Mouse (Mus musculus): ENCODE data around the gene Uroc1.

Uroc1 gene

DNA sequence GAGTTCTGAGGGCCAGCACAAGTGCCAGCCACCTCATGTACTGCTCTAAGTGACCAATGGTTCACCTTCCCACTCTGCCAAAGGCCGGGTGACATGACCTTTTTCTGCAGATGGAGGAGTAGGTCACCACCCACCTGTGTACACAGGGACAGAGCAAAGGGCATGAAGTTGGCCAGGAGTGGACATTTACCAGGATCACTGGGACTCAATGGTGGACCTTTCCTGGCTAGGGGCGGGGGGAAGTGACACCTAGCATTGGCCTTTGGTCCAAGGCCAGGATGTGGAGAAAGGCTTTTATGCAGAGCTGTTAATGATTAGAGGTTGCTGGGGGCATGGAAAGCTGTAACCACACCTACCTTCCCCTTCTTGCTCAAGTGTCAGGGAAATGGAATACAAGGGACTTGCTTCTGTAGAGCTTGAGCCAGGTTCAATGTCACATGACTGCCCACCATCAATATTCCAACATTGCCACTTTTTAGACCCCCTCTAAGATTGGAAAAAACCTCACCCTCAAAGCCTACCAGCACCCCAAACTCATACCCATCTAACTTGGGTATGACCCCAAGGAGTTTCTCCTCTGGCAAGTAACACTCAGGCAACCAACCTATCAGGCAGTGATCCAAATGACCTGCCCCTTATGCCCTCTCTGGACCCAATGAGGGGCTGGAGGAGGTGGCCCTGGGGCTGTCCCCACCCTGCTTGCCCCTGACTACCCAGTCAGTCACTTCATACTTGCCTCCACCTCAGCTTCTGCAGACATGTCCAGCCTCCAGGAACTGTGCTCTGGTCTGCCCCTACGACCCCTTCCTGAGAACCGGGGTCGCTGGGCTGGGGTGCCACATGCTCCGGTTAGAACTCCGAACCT lies at the start of gene Uroc1:
TSS of gene Uroc1 (plus strand) at position 724 of the 865 bp plus-strand sequence.
- no peak for DNase-seq (ENCODE audit: low spot score in 2 of 2)

DNA sequence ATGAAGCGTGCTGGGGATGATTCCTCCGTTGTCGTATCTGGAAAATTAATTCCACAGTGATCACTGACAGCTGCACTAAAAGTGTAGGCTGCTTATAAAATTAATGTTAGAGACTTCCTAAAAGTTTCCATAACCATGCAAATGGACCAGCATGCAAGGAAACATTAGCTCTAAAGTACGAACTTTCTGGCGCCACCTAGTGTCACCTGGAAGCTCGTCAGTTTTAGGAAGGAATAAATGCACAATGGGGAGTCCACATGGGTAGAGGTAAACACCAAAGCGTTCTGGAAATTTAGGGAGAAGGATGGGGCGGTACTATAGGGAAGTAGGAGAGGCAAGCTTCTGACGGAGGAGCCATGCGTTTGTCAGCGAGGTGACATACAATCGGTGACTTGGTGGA lies 44.8 kb upstream of the Uroc1 start:
- DNase-seq (ENCODE audit: low spot score in 2 of 2) = no peak

DNA sequence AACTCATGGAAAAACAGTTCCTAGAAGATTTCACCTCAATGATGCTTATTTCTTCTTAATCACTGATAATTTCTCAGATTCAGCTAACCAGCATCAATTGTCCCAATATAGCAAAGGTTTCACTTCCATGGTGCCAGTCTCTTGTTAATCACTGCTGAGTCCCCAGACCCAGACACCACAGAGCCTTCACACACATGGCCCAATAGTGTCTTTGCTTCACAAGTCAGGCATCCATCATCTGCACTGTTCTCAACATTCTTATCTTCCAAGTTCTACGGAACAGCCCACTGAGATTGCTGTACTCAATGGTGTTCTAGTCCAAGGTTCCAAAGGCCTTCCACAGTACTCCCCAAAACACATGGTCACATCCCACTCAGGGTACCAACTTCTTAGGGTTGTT lies 32.2 kb upstream of the Uroc1 start, which contains the start of gene BC048671:
TSS of gene BC048671 (plus strand) at position 301 of the 400 bp plus-strand sequence.
- no peak for DNase-seq (ENCODE audit: low spot score in 2 of 2)

DNA sequence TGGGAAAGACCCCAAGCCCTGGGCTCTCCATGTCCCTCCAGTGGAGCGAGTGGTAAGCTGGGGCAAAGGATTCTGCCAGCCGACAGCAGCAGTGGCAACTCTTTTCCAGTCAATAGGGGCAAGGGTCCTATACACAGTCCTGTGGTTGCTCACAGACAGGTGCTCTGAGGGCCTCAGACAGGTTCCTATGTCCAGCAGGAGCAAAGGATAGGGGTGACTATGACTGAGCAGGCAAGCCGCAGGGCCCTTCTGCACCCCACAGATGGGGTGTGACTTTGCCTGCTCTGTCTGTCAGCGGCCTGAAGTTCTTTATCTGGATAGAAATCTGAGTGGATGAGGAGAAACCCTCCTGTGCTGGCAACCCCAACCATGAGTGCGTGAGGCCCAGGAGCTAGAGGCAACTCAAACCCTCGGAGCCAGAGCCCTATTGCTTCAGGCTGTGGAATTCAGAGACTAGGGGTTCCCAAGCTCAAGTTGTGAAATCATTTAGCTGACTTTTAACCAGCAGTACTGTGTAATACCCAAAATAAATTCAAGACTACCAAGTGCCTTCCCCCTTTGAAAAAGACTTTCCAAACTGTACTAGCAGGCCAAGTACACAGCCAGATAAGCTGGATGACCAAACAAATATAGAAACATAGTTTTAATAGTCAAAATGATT lies 26.6 kb upstream of the Uroc1 start:
- no peak for DNase-seq (ENCODE audit: low spot score in 2 of 2)

DNA sequence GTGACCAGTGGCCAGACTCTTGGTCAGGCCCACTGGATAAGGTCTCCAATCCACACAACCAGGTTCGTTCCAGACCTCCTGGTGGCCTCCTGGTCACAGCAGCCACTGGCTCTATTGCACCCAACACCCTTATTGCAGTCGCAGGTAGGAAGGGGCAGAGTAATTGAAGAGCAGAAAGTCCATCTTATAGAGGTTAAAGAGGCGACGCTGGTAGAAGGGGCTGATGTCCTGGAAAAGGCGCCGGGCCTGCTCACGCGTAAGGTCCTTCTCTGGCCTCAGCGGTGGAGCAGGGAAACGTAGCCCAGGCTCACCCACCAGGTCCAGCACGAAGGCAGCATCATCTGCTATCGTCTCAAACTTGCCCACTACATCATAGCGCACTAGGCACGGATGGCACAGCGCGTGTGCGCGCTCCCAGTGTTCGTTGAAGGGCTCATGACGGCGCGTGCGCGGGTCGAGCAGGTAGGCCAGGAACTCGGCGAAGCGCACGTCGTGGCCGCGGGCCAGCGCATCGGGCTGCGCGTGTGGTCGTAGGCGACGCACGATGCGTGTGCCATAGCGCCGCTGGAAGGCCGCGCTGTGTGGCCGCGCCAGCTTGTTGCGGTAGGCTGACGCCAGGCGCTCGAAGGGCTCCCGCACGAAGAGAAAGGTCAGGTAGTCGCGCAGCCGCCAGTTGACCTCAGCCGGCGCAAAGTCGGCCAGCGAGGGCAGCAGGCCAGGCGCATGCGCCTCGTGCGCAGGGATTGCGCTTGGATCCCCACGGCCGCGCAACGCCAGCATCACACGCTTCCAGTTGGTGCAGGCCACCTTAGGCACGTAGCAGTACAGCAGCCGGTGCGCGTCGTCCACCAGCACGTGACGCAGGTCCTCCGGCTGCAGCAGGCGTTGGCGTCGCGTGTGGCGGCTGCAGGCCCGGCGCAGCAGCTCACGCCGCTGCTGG lies 24.0 kb upstream of the Uroc1 start:
- DNase-seq (ENCODE audit: low spot score in 2 of 2) = no peak

DNA sequence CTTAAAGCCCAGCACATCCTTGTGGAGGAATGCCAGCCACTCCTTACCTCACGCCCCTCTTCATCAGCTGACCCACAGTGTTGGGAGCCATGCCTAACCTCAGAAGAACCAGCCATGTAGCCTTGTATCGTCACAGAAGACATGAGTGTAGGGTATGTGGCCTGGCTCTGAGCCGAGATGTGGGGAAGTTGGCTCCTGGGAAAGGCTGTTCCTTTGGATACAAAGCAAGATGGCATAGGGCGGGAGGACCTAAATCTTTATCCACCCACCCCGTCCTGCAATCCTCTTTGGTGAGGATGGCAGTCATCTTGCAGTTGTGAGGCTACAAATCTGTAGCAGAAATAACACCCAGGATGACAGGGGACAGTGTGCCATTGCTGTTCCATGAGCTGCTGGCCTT lies 17.1 kb upstream of the Uroc1 start:
- DNase-seq (ENCODE audit: low spot score in 2 of 2) = no peak

DNA sequence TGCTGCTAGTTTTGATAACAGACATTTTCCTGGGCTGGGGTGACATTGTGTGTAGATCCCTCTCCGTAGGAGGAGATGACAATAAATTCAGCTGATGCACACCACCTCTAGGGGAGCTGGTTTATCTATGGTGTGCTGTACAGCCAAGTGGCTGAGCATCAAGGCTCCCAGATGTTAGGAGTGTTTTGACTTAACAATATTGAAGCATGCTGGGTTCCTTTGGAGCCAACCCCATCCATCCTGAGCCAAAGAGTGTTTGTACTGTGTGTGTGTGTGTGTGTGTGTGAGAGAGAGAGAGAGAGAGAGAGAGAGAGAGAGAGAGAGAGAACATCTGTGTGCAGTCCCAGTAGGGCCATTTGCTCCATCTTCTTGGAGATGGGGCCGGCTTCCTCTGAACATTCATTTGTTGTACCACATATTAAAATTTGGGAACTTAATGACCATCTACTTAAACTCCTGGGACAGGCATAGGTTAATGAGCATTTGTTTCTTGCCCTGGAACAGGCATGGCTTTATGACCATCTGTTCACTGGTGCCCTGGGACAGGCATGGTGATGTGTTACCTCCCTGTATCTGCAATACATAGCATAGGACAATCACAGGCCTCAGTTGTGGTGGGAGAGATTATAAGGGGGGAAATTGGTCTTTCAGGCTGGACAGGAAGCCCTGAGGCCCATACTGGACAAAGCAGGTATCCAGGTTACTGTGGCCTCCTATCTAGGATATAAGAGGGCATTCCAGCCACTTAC lies 15.4 kb upstream of the Uroc1 start:
- no peak for DNase-seq (ENCODE audit: low spot score in 2 of 2)

DNA sequence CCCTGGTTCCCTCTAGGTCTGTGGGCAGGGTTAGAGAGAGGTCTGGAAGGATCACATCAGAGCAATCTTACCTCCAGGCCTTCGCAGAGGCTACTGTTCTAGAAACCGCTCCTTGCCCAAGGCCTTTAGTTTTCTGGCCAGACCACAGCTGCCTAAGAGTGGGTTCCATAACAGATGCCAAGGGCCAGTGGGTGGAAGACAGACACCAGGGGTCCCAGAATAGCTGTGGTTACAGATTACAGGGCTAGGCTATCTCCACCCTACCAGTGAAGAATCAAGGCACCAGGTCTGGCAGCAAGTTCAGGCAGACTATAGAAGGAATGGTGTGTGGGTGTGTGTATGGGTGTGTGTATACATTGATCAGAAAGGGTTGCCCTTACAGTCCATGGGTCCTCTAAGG lies 14.1 kb upstream of the Uroc1 start:
- DNase-seq (ENCODE audit: low spot score in 2 of 2) = no peak

DNA sequence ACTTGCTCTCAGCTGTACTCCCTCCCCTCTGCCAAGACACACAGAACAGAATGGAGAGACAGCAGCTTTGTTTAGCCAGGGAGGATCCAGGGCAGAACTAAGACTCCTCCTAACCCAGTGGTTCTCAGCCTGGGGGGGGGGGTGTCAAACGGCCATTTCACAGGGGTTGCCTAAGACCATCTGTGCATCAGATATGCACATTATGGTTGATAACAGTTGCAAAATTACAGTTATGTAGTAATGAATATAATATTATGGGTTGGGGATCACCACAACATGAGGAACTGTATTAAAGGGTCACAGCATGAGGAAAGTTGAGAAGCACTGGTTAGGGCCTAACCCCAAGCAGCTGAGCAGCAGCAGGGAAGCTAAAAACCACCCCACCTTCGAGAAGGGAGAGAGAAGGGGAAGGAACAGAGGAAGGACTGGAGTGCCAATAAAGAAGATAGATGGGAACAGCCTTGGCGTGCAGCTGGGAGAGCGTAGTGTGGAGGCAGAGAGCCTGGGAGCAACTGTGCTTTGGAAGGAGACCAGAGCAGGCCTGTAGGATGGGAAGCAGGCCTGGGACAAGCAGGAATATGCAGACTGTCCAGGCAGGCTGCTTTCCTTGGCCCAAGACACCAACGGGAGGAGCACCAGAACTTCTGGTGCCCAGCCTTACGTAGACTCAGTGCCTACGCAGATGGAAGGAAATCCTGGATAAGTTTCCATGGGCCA lies 13.5 kb upstream of the Uroc1 start:
- no peak for DNase-seq (ENCODE audit: low spot score in 2 of 2)

DNA sequence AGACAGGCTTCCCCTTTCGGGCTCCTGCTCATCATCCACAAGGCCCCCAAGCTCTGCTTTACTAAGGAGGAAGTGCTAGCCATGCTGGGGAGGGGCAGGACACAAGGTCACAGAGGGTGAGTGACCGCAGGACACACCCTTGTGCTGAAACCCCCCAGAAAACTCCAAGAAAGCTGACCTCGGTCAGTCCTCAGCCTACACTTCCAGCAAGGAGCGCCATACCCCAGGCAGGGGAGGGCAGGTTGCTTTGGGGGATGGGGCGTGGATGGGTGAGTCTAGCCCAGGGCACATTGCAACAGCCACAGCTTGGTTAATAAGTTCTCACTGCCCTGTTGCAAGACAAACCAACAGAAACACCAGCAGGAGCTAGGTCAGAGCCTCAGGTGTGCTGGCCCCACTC lies 12.7 kb upstream of the Uroc1 start:
- no peak for DNase-seq (ENCODE audit: low spot score in 2 of 2)

DNA sequence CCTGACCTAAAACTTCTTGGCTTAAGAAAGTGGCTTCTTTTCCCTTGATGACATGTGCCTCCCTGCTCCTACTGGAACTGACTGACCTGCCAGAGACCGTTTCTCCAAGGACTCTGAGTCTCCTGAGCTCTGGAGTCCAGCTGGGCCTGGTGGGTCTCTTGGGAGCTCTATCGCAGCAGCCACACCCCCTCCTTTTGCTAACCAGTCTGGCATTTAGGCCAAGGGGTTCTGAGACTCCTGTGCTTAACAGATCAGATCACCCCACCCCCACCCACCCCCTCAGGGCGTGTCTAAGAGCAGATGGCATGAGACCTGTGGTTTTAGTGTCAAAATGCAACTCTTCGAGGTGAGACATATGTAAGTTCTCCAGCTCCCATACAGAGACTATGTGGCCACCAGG lies 11.3 kb upstream of the Uroc1 start:
- no peak for DNase-seq (ENCODE audit: low spot score in 2 of 2)

DNA sequence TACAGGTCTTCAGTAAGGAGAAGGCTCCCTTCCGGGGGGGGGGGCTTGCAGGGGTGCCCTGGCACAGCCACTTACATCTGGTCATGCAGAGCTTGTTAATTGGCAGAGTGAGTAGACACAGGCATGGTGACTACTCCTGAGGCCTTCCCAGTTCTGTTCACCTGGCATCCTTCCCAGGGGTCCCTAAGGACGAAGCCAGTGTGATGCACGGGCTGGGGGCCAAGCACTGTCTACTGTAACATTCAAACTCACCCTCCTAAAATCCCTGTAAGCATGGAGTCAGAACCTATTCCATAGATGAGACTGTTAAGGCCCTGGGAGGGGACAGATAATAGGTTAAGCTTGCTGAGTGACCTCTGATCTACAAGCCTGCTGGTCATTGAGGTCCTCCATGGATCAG lies 9.1 kb upstream of the Uroc1 start:
- DNase-seq (ENCODE audit: low spot score in 2 of 2) = no peak

DNA sequence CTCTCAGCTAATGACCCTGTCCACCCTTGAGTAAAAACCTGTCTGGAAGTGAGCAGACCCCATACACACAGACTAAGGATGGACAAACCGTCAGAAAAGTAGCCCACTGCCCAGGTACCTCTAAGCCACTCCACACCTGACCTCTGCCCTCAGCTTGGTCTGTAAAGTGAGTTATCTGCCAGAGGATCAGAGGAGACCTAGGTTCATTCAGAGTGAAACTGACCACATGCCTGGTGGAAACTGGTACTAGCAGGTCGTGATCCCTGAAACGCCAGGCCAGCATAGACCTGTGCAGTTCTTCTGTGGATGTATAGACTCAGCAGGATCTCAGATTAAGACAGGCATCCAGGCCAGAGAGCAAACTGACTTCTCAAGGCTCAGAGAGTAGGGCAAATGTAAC lies 8.6 kb upstream of the Uroc1 start:
- no peak for DNase-seq (ENCODE audit: low spot score in 2 of 2)

DNA sequence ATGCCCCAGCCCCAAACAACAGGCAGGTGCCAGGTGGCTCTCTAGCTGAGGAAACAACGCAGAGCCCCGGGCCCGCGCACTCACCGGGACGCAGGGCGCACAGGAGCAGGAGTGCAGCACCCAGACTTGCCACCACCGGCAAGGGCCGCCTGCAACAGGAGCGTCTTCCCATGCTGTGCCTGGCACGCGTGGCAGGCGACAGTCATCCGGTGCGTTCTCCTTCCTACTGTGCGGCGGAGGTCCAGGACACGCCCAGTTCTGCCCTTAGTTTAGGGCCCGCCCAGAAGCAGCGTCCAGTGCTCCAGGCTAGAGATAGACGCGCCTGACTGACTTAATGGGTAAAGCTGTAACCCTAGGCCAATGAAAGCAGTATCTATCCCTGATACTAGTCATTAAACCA lies 8.1 kb upstream of the Uroc1 start, which contains the start of gene Chst13:
TSS of gene Chst13 (minus strand) at position 195 of the 400 bp plus-strand sequence.
- no peak for DNase-seq (ENCODE audit: low spot score in 2 of 2)

DNA sequence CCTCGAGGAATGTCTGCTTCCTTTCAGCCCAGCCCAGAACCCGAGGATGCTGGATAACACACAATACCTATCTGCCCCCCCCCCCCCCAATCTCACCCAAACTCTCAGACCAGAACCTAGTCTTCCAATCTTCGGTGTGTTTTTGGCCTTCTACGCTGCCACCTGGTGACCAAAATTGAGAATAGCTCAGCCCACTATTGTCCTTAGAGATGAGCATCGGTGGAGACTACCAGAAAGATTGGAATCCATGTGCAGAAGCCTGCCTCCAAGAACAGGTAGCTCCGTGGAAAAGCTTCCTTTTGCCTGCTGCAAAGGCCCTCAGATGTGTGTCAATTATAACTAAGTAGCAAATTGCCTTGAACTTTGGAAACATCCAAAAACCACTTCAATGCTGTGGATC lies 5.4 kb upstream of the Uroc1 start:
- DNase-seq (ENCODE audit: low spot score in 2 of 2) = no peak

DNA sequence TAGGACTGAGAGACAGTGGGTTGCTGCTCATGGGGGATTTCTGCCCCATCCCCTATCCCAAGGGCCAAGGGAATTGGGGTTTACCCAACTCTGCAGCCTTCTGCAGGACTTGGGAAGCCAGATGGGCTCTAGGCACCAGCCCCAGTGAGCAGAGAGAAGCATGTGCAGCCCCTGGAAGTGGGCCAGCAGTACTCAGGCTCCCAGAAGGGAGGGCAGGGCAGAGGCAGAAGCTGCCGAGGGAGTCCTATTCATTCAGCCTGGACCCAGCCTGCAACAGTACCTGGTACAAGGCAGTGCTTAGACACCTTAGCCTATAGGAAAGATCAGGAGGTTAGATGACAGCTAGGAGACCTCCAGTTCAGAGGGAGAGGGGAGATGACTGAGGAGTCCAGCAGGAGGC lies 3.1 kb upstream of the Uroc1 start:
- no peak for DNase-seq (ENCODE audit: low spot score in 2 of 2)

DNA sequence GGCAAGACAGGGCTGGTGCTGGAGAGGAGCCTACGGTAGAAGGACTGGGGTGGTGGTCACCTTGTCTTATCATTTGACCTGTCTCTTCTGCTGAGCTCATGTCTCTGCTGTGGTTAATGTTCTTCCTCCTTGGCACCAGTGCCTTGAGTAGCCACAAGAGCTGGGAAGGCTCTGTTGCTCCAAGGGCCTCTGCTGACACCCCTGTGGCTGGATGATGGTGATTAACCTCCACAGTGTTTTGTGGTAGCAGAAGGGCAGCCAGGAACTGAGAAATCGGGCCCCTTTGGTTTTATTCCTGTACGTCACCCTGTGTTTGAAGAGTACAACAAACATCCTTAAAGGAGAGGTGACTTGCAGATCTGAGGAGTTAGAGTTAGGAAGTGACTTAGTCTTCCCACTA lies 1.2 kb downstream of the Uroc1 start:
- no peak for DNase-seq (ENCODE audit: low spot score in 2 of 2)

DNA sequence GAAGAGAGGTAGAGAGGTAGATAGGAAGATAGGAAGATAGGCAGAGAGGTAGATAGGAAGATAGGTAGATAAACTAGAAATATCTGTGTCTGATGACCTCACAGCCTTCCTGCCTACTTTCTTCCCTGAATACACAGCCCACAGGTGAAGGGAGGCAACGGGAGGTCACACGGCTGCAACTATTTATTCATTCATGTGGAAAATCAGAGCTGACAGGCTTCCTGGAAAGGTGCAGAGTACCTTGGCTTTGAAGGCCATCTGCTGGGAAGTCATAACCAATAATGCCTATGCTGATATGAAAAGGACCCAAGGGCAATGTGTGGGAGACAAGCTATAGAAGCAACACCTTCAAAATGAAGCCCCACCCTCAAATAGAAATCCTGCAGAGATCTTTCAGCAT lies 9.3 kb downstream of the Uroc1 start:
- DNase-seq (ENCODE audit: low spot score in 2 of 2) = no peak

DNA sequence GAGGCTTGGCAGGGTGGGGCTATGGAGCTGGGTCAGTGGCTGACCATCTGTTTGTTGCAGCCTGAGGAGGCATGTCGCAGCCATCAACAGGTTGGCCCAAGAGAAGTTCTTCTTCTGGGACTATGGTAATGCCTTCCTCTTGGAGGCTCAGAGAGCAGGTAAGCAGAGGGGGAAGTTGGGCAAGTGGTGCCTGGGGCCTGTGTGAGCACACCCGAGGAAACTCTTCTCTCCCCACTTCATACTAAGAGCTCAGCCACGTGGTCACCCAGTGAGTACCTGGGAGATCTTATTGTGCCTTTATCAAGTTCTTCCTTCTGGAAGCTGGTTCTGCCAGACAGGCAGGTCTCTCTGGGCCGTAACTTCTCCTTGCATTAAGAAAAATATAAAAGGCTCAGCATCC lies 14.1 kb downstream of the Uroc1 start:
- no peak for DNase-seq (ENCODE audit: low spot score in 2 of 2)

DNA sequence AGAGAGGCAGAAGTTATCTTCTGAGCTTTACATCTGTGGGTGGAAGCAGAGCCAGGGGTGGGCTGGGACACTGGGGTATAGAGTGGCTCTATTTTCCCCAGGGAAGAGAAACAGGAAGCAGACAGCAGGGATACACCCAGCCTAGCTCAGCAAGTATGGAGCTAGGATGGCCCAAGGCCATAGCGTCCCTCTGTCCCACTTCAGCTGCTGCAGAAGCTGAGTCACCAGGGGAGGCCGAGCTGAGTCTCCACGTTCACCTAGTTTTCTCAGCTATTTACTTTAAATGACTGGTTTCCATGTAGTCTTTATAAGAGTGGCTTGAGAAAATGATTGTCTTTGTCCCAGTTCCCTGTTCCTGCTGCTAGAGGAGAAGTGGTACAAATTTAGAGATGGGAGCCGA lies 15.4 kb downstream of the Uroc1 start:
- DNase-seq (ENCODE audit: low spot score in 2 of 2) = no peak

DNA sequence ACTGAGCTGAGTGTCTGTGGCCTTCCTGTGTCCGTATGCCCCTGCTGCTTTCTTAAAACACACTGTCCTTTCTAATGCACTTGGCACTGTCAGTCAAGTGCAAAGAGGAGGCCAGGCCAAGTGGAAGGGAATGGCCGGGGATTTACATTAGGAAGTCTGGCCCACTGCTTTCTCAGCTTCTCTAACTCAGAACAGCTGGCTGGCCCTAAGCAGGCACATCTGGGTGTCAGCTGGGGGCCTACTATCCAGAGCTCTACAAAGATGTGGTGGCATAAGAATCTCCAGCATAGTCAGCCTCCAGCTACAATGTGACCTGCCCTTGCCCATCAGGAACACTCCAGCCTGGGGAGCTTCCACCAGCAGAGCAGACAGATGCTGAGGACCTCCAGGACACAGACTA lies 16.9 kb downstream of the Uroc1 start:
- no peak for DNase-seq (ENCODE audit: low spot score in 2 of 2)
